Mouse (Mus musculus) heart, adult 2 months (tissue): ENCODE data around the gene Med20.
A peak's percentile ranks its signal among the peaks of the same experiment; 100 is the strongest.

Source experiments
- CTCF ChIP-seq: fragments of 200-600 bp; IDR thresholded peaks from 2 replicates; pipeline ENCODE4 v1.8.1; 2022; ENCODE audit warnings: antibody characterized with exemption, mild to moderate bottlenecking, moderate library complexity
- EP300 ChIP-seq: fragments of 200-500 bp; IDR thresholded peaks from 2 replicates; pipeline ENCODE4 v1.6.1; 2011; ENCODE audit warnings: low read depth, low read length, control low read depth; ENCODE audit not compliant: insufficient read depth
- POLR2A ChIP-seq: fragments of 200-500 bp; IDR thresholded peaks from 2 replicates; pipeline ENCODE4 v1.6.1; 2011; ENCODE audit warnings: mild to moderate bottlenecking, low read depth, low read length, control low read depth; ENCODE audit not compliant: insufficient read depth

- TF ChIP-seq CTCF (peak; percentile 51), POLR2A (no peak), EP300 (no peak)
Observed at GRCm38 (mm10) chr17:47672311-47673111, 61.1 kb downstream of the Med20 start.
